Mouse (Mus musculus) adrenal gland (tissue): ENCODE data around the gene Llcfc1.

Source experiments
- intact Hi-C: fragments of 180-260 bp; cut with DNase I; formaldehyde crosslinking; loops from one replicate; pipeline ENCODE4 v1.15.1; 2025

Gene Llcfc1

GRCm38 (mm10) chr6:41702928-41703327 lies 18.7 kb downstream of the Llcfc1 start:
- intact Hi-C loops = no loop called here

- intact Hi-C loops = no loop called here
These were observed 19.9 kb downstream of the Llcfc1 start, which contains the start of gene Kel for GRCm38 (mm10) chr6:41704123-41704522. Kel (minus strand) TSS chr6:41704339.

- intact Hi-C loops = no loop called here
These were observed 22.0 kb downstream of the Llcfc1 start for GRCm38 (mm10) chr6:41706275-41706674.

DNA sequence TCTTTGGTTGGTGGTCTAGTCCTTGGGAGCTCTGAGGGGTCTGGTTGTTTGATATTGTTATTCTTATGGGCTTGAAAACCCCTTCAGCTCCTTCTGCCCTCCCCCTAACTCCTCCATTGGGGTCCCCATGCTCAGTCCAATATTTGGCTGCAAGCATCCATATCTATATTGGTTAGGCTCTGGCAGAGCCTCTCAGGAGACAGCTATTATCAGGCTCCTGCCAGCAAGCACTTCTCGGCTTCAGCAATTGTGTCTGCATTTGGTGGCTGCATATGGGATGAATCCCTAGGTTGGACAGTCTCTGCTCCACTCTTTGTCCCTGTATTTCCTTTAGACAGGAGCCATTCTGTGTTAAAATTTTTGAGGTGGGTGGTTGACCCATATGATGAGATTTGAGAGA lies 26.1 kb downstream of the Llcfc1 start:
- intact Hi-C loops = no loop called here

- intact Hi-C loops = no loop called here
These were observed 37.2 kb downstream of the Llcfc1 start for GRCm38 (mm10) chr6:41721430-41721829.

DNA sequence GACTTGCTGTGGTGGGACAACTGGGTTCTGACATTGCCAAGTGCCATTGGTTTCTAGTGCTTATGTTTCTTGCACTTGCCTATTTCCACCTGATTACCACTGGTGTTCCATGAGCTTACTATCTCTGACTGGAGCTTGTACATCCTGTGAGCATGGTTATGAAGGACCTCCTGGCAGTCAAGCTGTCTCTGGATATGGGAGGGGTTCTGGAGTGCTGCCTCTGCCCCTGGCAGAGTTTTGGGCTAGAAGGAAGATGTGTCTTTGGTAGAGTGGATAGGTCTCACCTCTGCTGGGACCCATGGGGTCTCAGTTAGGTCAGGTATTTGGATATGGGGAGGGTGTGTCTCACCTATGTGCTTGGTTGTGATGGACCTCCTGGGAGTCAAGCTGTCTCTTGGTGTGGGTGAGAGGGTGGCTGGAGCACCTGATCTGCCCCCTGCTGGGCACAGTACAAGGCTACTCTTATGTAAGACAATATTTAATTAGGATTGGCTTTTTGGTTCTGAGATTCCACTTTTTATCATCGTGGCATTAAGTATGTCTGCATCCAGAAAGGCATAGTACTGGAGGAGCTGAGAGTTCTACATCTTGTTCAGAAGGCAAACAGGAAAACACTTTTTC lies 43.9 kb downstream of the Llcfc1 start:
- intact Hi-C loops = no loop called here

DNA sequence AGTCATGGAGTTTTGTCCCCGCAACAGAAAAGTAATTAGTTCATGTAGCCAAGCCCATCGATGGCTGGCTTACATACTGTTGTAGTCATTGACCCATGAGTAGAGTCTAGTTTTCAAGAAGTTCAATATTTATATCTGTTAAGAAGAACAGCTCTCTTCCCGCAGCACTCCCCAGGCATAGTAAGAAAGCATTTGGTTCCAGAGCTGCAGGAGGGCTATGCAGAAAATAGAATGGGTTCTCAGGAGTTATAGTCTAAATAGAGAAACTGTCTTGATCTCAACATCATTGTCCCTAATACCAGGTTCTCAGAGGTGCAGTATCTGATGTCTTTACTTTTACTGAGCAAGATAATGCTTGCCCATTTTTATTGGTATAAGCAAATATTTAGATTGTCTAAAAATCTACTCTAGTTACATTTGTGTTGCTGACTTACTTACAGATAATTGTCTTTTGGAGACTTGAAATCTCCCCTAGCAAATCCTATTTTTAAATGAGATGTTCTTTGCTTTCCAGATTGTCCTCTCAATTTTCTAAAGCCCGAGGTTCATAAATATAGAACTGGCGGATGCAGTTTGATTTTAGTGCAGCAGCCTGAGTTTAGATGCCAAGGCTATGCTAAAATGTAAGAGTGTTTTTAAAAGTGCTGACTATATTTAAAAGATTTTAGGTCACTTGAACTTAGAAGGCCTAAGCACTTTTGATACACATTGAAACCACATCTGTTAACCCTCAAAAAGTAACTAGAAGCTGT lies 50.7 kb downstream of the Llcfc1 start:
- intact Hi-C loops = no loop called here
